Mouse (Mus musculus): ENCODE results near the gene Cebpb.

Gene Cebpb

GRCm38 (mm10) chr2:167665972-167666713, 22.6 kb upstream of the Cebpb start:
- DNase-seq, result no peak

GRCm38 (mm10) chr2:167668426-167668825, 20.3 kb upstream of the Cebpb start:
- no peak for DNase-seq

- DNase-seq, result no peak
These were observed 19.3 kb upstream of the Cebpb start for GRCm38 (mm10) chr2:167669398-167669797.

- peak; percentile 44 for DNase-seq
These were observed 17.5 kb upstream of the Cebpb start for GRCm38 (mm10) chr2:167671101-167671633.

GRCm38 (mm10) chr2:167672212-167672685, 16.5 kb upstream of the Cebpb start:
- DNase-seq, result peak; percentile 83

GRCm38 (mm10) chr2:167675120-167675909, 13.4 kb upstream of the Cebpb start:
- DNase-seq, result peak; percentile 55

- peak; percentile 53 for DNase-seq
These were observed 10.1 kb upstream of the Cebpb start for GRCm38 (mm10) chr2:167678600-167678999.

GRCm38 (mm10) chr2:167679902-167680430, 8.7 kb upstream of the Cebpb start:
- peak; percentile 87 for DNase-seq

GRCm38 (mm10) chr2:167680657-167681056, 8.1 kb upstream of the Cebpb start:
- DNase-seq, result peak; percentile 73

- no peak for DNase-seq
These were observed 5.0 kb upstream of the Cebpb start for GRCm38 (mm10) chr2:167683721-167684120.

GRCm38 (mm10) chr2:167685137-167685536, 3.6 kb upstream of the Cebpb start:
- DNase-seq, result peak; percentile 93

- no peak for DNase-seq
These were observed 2.9 kb upstream of the Cebpb start for GRCm38 (mm10) chr2:167685865-167686264.

GRCm38 (mm10) chr2:167686382-167687249, 2.1 kb upstream of the Cebpb start:
- DNase-seq, result no peak

GRCm38 (mm10) chr2:167687250-167687586, 1.5 kb upstream of the Cebpb start:
- DNase-seq, result no peak

- DNase-seq, result peak; percentile 71
These were observed 1.0 kb upstream of the Cebpb start for GRCm38 (mm10) chr2:167687651-167688101.

GRCm38 (mm10) chr2:167688126-167688497, 603 bp upstream of the Cebpb start:
- DNase-seq, result no peak

- DNase-seq, result peak; percentile 62
These were observed 945 bp downstream of the Cebpb start, which contains the start of gene Tmem189 for GRCm38 (mm10) chr2:167689501-167690218. Tmem189 (minus strand) TSS chr2:167689822.

GRCm38 (mm10) chr2:167690219-167690961, 1.7 kb downstream of the Cebpb start:
- no peak for DNase-seq

- DNase-seq, result no peak
These were observed 2.2 kb downstream of the Cebpb start for GRCm38 (mm10) chr2:167690962-167691311.

GRCm38 (mm10) chr2:167691410-167691809, 2.7 kb downstream of the Cebpb start:
- no peak for DNase-seq
